In genomic region chr12:44292281-44292680, GRCm38 (mm10) we compare ENCODE assay signal across 7 mouse cellular contexts. TPM values are rescaled to one million over a fixed set of nuclear protein-coding genes. Genes with fewer than 3 reads are reported as not detected.
DNase-seq lines count a peak whose midpoint lies in the region; ATAC-seq and TF ChIP-seq lines count a peak whose summit lies in the region.

No protein-coding gene starts in this region.

- no peaks in the 10 kb centered on the region for H3K9me3 ChIP-seq in forebrain, embryonic 10.5 days
- H3K9me3 ChIP-seq in intestine, embryonic 15.5 days: no peaks in the 10 kb centered on the region
- H3K9me3 ChIP-seq in limb, embryonic 14.5 days (ENCODE audit: control insufficient read depth, low read length): no peaks in the 10 kb centered on the region

- 0 out of 2 replicates have a peak, but pooled peaks have one; percentile 51 for ATAC-seq in intestine, embryonic 15.5 days
- ATAC-seq in limb, embryonic 14.5 days (ENCODE audit: low FRiP score, low read depth): no peak

- no peaks in the 10 kb centered on the region for H3K27me3 ChIP-seq in forebrain, embryonic 10.5 days (ENCODE audit: poor library complexity, severe bottlenecking)
- H3K27me3 ChIP-seq in intestine, embryonic 15.5 days (replicated peaks): no peaks in the 10 kb centered on the region
- H3K27me3 ChIP-seq in limb, embryonic 14.5 days (ENCODE audit: control insufficient read depth, insufficient read depth, low read length): no peaks in the 10 kb centered on the region

- peak; percentile 75 to 79 for DNase-seq in B cell, adult 2 months
- peak; percentile 49 to 66 for DNase-seq in CD8-positive naive resting alpha-beta T cell, adult 2 months (ENCODE audit: low read depth in 2 of 2, low spot score in 2 of 2)
- peak; percentile 60 for DNase-seq in c-Kit-positive CD71-negative TER-119-negative erythroid progenitor cells, embryonic 14.5 days (ENCODE audit: low read depth)
- peak; percentile 47 for DNase-seq in forebrain, embryonic 10.5 days (ENCODE audit: extremely low spot score, low spot score)
- peak; percentile 57 for DNase-seq in limb, embryonic 14.5 days (ENCODE audit: low spot score)
- DNase-seq in retina, embryonic 14.5 days (ENCODE audit: low spot score): peak; percentile 89

- H3K4me1 ChIP-seq in forebrain, embryonic 10.5 days: no peaks in the 10 kb centered on the region
- no peaks in the 10 kb centered on the region for H3K4me1 ChIP-seq in intestine, embryonic 15.5 days (replicated peaks)
- no peaks in the 10 kb centered on the region for H3K4me1 ChIP-seq in limb, embryonic 14.5 days (ENCODE audit: control insufficient read depth, insufficient read depth, low read length)

- no peak overlapping the region for H3K4me2 ChIP-seq in intestine, embryonic 15.5 days (replicated peaks)
- H3K4me2 ChIP-seq in limb, embryonic 14.5 days (replicated peaks; ENCODE audit: low read depth, low read length, severe bottlenecking): no peak overlapping the region

- peaks cover 6% of the 10 kb centered on the region for H3K36me3 ChIP-seq in forebrain, embryonic 10.5 days (replicated peaks)
- H3K36me3 ChIP-seq in intestine, embryonic 15.5 days: peaks cover 3% of the 10 kb centered on the region; the same call in 1 of the 2 replicates
- peaks cover 34% of the 10 kb centered on the region for H3K36me3 ChIP-seq in limb, embryonic 14.5 days (ENCODE audit: control insufficient read depth, insufficient read depth, low read length)

- H3K4me3 ChIP-seq in forebrain, embryonic 10.5 days: no peak overlapping the region
- H3K4me3 ChIP-seq in intestine, embryonic 15.5 days (replicated peaks): no peak overlapping the region
- H3K4me3 ChIP-seq in limb, embryonic 14.5 days (replicated peaks; ENCODE audit: low read length): no peak overlapping the region

- no peak for TF ChIP-seq POLR2A in limb, embryonic 14.5 days (IDR thresholded peaks at IDR 0.05; ENCODE audit: borderline replicate concordance, extremely low read depth, insufficient read depth, insufficient read length)

- no peak overlapping the region for H3K27ac ChIP-seq in forebrain, embryonic 10.5 days
- no peak overlapping the region for H3K27ac ChIP-seq in intestine, embryonic 15.5 days
- no peak overlapping the region for H3K27ac ChIP-seq in limb, embryonic 14.5 days (replicated peaks; ENCODE audit: low read depth, low read length)

- no peak overlapping the region for H3K9ac ChIP-seq in intestine, embryonic 15.5 days
- no peak overlapping the region for H3K9ac ChIP-seq in limb, embryonic 14.5 days (ENCODE audit: low read depth, low read length, severe bottlenecking)

RNA-seq across cellular contexts. Expression of gene Nrcam, which starts 36.4 kb away (rescaled TPM):
- polyA plus RNA-seq in forebrain, embryonic 10.5 days (2016; fragmentation: Nextera tagmentation; extraction: Ambion mirVana): 19.4 and 22.6 TPM in 2 replicates
- polyA plus RNA-seq in intestine, embryonic 15.5 days (2015; fragmentation: Nextera tagmentation; extraction: Ambion mirVana): 4.2 and 4.4 TPM in 2 replicates
- polyA plus RNA-seq in limb, embryonic 14.5 days (2012; rRNA removed): 1.6 and 2.3 TPM in 2 replicates
- polyA plus RNA-seq in limb, embryonic 14.5 days (2014; fragmentation: Nextera tagmentation; extraction: Ambion mirVana): 3.6 and 4.0 TPM in 2 replicates
